Mouse (Mus musculus) spleen, adult 2 months (tissue): ENCODE measurements around the gene Cdyl.

Experiments used
- CTCF ChIP-seq: fragments of 200-500 bp; IDR thresholded peaks from 2 replicates; pipeline ENCODE4 v1.5.1; 2011; ENCODE audit warnings: mild to moderate bottlenecking, inconsistent platforms; ENCODE audit not compliant: insufficient read depth, insufficient read length, insufficient replicate concordance; ENCODE audit errors: extremely low read depth
- POLR2A ChIP-seq: fragments of 200-500 bp; IDR thresholded peaks from 2 replicates; pipeline ENCODE4 v1.6.1; 2011; ENCODE audit warnings: low read depth, low read length, inconsistent platforms

GRCm38 (mm10) chr13:35732131-35732530 lies 72.5 kb downstream of the Cdyl start:
- no peak for TF ChIP-seq CTCF
- TF ChIP-seq POLR2A: no peak
